In genomic region chr7:28983849-28984248, GRCm38 (mm10) we compare ENCODE assay signal across 1 mouse cellular context.
TF ChIP-seq lines count a peak whose summit lies in the region.

No protein-coding gene starts in this region.

TF ChIP-seq in CH12.LX, 34 proteins besides CTCF, POLR2A, EP300 and RAD21 (continued from another document):
- TF ChIP-seq MXI1 (IDR thresholded peaks at IDR 0.05; ENCODE audit: low read depth, low read length): no peak
TF ChIP-seq in CH12.LX: peak in this region for 0.
